Mouse (Mus musculus): ENCODE measurements around the gene Fbp1.
"Not testable (repeated sequence)": the region's sequence is repeated elsewhere in the genome, so short reads cannot be mapped to it uniquely, and the experiment has no call there.

Gene Fbp1

GRCm38 (mm10) chr13:62887712-62888441, at the start of gene Fbp1:
Gene Fbp1, minus strand, starts transcription at chr13:62888282.
- DNase-seq: no peak

DNA sequence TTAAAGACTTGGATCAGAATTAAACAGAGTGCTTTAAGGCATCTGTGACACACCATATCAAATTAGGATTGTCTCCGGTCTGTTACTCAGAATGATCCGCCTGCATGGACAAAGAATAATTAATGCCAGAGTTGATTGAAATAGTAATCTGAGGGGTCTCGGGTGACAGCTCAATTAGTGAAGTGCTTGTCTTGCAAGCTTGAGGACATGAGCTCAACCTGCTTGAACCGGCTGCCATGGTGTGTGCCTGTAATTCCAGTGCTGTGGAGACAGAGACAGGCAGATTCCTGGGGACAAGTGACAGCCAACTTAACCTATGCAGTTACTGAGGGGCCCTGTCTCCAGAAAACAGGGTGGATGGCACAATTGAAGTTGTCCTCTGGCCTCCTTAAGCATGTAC, 44.4 kb upstream of the Fbp1 start:
- DNase-seq: no peak

GRCm38 (mm10) chr13:62929766-62930389, 41.8 kb upstream of the Fbp1 start:
- no peak for DNase-seq

- DNase-seq: not testable (repeated sequence)
These were observed 41.1 kb upstream of the Fbp1 start for GRCm38 (mm10) chr13:62929144-62929543.

- no peak for DNase-seq
These were observed 39.4 kb upstream of the Fbp1 start for GRCm38 (mm10) chr13:62927470-62927869.

GRCm38 (mm10) chr13:62926479-62926878, 38.4 kb upstream of the Fbp1 start:
- DNase-seq: peak; percentile 44

- no peak for DNase-seq
These were observed 35.1 kb upstream of the Fbp1 start for GRCm38 (mm10) chr13:62923182-62923581.

DNA sequence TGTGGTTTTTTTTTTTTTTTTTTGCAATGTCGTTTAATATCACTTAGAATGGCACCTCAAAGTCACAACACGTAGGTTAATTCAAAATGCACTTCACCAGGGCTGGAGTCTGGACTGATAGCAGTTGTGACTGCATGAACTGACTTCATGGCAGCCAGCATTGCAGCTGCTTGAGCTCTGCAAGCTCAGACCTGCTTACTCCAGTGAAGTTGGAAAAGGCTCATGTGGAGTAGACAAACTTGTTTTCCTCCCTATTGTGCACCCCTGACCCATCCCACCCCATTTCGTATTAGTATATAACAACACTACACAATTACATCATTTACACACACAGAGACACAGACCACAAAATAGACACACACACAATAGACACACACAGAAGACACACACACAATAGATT, 34.6 kb upstream of the Fbp1 start:
- no peak for DNase-seq

DNA sequence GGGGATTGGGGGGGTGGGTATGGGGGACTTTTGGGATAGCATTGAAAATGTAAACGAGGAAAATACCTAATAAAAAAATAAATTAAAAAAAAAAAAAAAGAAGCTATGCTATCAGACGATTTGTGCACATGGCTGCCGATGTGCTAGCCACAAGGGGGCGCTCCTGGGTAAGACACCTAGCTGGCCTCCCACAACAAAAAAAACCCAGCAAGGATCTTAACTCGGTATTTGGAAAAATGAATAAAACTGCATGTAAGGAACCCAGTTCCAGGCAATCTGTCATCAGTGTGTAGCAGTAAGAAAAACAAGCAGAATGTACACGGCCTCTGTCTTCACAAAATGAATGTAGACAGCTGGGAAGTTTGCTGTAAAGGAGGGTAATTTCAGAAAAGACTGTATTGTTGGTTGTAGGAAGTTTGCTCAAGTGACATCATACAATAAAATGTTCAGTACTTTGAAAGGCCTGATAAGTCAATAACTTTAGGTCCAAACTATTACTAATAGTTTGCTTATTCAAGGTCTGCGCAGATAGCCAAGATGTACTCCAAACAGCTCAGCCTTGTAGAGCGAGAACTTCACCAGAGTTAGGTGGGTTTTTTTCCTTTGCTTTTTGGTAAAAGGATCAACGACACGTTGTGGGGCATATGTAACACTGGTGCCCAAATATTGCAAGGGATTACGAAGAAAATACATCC, 31.7 kb upstream of the Fbp1 start:
- DNase-seq: peak; percentile 97

DNA sequence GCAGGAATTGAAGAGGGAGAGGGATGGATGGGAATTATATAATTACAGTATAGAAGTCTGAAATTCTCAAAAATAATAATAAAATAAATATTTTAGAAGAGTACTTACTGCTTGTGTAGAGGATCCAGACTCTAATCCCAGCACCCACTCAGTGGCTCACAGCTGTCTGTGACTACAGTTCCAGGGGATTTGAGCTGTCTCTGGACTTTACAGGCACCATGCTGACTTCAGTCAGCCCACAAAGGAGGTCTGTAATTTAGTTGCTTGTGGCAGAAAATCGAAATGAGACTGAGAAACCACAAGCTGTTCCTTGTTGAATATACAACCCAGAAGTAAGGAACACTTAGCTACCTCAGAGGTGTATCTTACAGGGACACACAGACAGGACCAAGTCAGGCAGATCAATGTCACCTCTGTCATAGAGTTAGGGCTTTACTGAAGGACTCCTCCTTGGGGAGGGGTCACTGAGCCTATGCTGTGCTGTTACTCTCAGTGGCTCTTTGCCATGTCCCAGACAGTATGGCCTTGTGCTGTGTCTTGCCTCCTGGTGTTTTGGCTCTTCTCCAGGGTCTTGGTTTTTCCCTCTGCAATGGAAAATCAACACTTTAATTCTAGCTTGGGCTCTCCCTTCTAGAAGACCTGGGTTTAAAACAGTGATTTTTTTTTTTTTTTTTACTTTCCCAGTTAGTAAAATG, 29.5 kb upstream of the Fbp1 start:
- DNase-seq: no peak

- DNase-seq: no peak
These were observed 28.6 kb upstream of the Fbp1 start for GRCm38 (mm10) chr13:62916675-62917074.

DNA sequence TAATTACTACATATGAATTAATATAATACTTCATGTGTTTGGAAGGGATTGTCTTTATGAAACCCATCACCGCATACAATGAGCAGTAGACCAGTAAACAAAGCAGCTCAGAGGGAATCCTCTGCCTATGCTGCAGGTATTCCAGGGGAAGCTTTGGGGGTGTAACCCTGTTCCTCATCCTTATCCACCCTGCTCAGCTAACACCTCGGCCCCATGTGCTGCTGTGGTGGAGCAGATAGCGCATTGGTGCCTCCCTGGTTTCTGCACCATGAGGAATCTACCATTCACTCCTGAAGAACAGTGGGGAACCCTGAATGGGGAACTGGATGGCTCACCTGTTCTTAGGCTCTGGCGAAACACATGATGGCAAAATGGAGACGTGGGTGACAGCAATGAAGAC, 23.5 kb upstream of the Fbp1 start:
- no peak for DNase-seq

DNA sequence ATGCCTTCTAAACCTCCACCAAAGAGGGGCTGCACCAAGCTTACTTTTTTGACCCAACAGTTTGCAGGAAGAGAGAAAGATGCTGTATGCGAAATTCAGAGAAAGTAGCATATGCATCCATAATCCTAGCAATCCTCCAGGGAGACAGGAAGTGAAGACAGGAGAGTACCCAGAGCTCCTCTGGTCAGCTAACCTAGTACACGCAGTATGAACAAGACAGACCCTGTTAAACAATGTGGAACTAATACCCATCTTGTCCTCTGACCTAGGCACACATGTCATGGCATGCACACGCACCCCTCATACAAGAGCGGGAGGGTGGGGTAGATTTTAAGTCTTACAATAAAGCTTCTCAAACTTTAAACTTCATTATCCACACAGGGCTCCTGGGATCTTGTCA, 22.1 kb upstream of the Fbp1 start:
- no peak for DNase-seq

DNA sequence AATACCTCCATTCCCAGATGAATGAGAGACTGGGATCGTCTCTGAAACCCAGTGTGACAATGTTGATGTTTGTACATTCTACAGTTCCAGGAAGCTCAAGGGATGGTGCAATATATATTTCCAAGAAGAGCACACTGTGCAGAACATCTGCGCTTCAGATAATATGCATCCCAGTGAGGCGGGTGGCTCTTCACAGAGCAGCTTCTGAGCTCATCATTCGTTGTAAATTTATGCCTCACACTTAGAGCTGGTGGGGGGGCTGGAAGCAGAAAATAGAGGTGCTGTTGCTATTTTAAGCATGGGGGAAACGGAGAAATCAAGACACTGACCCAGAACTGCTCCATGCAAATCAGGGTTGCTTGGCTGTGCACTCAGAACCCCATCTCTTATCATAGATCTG, 21.7 kb upstream of the Fbp1 start:
- no peak for DNase-seq

GRCm38 (mm10) chr13:62908163-62908559, 20.1 kb upstream of the Fbp1 start:
- DNase-seq: no peak

DNA sequence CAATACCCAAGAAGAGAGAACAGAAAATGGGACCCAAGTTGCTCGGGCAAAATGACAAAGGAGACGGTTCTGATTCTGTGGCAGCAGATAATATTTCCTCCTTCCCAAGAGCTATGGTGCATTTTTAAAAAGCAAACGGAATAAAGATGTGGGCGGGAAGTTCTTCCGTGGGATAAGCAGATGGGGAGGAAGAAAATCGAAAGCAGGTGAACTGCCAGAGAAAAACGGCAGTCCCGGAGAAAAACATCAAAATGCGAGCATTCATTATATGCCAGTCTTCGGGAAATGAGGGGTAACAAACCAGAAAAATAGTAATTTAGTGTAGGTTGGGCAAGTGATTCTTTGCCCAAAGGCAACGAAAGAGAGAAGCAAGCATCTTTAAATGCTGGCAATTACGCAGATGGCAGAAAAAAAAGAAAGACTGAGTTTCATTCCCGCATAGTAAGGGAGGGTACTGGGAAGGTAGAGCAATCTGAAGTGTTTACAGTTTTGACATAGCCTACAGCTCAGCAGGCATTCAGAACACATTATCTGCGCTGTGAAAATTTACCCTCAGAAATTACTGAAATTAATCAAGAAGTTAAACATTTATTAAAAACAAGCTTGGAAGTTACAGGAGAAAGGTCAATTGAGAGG, 19.6 kb upstream of the Fbp1 start:
- no peak for DNase-seq

GRCm38 (mm10) chr13:62901139-62901538, 13.1 kb upstream of the Fbp1 start:
- DNase-seq: no peak

DNA sequence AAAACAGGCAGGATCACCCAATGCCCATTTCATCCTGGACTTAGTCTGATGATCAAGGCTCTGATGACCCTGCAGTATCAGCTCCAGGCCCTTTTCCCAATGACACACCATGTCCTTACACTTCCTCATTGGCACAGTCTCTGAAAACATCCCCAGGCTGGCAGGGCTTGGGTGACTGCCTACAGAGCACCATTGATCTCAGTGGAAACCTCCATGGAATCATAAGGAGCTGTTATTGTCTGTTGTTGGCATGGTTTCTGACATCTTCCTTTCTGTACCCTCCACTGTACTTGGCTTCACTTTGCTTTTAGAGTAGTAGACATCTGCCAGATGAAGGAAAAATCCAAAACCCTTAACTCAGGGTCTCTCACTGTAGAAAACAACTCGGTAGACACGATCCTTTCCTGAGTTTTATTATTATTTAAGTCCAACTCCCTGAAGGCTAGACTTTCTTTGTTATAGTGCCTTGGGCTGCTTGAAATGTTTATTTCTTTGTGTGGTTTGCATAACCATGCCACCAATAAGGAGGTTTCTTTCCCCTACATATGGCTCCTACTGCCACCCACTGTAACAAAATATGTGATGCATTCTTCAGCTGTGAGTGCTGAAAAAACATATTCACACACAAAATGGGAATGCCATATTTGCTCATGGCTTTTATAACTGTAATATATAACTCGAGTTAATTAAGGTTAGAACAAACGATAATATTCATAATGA, 10.0 kb upstream of the Fbp1 start:
- no peak for DNase-seq

GRCm38 (mm10) chr13:62893044-62893842, 5.2 kb upstream of the Fbp1 start:
- no peak for DNase-seq

GRCm38 (mm10) chr13:62889311-62889710, 1.2 kb upstream of the Fbp1 start:
- no peak for DNase-seq

- DNase-seq: no peak
These were observed 3.5 kb downstream of the Fbp1 start for GRCm38 (mm10) chr13:62884536-62884935.
